Mouse (Mus musculus) kidney, adult 2 months (tissue): ENCODE data around the gene Mief1.

ENCODE experiments used
- CTCF ChIP-seq: fragments of 200-500 bp; conservative IDR thresholded peaks from 2 replicates; pipeline ENCODE4 v1.5.1; 2011; ENCODE audit warnings: low read depth, mild to moderate bottlenecking, control low read depth, low read length, moderate library complexity, mixed read lengths; ENCODE audit not compliant: insufficient read depth, insufficient read length
- POLR2A ChIP-seq: fragments of 200-500 bp; IDR thresholded peaks from one replicate; pipeline ENCODE4 v1.6.1; 2011; ENCODE audit warnings: low read depth, low read length, control low read depth

GRCm38 (mm10) chr15:80215716-80216479, 17.9 kb upstream of the Mief1 start:
- TF ChIP-seq POLR2A (no peak), CTCF (peak; percentile 58)
